Mouse (Mus musculus) thymus, postnatal 25 days (tissue): ENCODE measurements around the gene Cdh13.

ENCODE experiments used
- DNase-seq: peaks from one replicate; pipeline ENCODE4 v3.0.0; 2022

Gene Cdh13

DNA sequence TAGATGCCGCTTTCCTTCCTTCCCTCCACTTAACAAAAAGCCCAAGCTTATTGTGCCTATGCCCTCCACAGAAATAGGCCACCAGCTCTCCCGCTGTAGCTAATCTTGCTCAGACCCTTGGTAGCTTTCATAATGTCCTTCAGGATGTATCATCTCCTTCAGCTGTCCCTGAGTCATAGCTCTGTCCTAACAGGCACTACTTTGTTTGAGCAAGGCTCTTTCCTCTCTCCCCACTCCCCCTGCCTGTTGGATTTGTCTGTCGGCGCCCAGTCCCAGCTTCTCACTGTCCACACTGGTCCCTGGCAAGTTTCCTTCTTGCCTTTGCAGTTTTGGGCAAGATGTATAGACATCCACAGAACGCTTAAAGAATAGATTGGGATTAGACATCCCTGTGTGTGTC lies 100.8 kb downstream of the Cdh13 start:
- DNase-seq = no peak

DNA sequence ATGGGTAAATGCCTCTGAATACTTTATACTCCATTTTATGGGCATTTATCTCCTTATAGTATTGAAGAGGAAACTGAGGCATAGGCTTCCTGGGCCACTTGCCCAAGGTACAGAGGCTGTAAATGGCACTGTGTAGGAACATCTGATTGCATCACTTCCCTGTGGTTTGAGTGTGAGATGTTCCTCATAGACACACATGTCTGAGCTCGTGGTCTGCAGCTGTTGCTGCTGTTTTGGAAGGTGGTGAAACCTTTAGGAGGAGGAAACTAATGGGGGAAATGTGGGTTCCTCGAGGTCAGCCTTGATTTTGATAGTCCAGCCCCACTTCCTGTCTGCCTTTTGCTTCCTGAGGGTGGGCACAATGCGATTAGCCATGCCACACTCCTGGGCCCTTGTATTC lies 105.9 kb downstream of the Cdh13 start:
- DNase-seq = no peak

DNA sequence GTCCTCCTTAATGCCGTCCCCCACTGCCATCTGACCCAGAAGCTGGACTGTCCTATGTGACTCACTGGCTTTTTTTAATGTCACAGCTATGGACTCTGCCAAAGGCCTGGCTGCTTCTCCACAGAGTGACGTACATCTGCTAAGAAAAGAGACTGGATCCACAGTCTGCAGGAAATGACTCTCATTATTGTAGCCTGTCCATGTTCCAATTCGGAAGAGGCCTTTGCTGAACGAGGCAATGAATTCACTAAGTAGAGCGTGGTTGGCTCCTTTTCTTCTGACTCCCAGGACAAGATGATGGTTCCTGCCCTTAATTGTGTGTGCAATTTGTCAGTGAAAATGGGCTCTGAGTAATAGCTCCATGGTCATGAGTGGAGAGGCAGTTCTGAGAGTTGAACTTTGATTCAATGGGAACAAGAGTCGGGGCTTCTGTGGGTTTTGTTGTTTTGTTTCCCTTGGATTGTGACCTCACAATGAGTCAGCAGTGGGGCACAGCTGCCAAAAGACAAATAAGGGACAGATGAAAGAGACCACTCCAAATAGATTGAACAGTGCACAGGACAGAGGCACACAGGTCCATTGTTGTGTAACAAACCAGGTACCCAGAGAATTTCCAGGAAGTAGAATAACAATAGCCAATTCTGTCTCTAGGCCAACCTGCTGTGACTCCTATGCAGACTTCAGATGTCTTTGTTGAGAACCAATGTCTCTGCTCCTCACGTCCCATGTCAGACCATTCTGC lies 110.5 kb downstream of the Cdh13 start:
- DNase-seq = no peak

DNA sequence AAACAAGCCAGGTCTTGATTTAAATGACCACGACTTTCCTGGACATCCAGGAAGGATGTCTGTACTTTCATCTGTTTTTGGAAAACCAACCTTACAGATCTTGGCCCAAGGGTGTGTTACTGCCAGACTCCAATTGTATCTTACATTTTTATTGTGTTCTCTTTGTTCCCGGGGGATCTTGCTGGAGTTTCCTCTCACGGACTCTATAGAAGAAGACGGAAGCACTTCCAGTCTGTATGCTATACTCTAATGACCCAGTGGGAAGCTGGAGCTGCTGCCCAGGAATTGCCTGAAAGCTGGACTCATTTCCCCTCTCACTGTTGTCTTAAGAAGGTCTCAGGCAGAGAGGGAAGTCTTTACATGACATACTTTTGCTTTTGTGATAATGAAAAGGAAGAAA lies 111.6 kb downstream of the Cdh13 start:
- no peak for DNase-seq

DNA sequence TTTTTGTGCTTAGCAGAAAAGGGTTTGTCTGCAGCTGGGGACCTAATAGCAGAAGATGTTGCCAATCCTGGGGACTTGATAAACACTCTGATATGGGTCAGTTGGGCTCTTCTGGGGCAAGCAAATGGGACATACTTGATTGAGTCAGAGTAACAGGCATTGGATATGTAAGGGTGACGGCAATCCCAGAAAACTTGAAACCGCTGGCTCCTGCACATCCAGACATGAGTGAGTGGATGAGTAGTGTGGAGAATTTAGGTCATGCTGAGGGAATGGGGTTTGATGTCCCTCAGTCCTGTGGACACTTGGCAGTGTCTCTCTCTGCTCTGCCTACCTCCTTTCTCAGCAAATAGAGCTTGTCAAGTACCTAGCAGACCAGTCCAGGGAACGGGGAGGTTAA lies 121.3 kb downstream of the Cdh13 start:
- DNase-seq = no peak

DNA sequence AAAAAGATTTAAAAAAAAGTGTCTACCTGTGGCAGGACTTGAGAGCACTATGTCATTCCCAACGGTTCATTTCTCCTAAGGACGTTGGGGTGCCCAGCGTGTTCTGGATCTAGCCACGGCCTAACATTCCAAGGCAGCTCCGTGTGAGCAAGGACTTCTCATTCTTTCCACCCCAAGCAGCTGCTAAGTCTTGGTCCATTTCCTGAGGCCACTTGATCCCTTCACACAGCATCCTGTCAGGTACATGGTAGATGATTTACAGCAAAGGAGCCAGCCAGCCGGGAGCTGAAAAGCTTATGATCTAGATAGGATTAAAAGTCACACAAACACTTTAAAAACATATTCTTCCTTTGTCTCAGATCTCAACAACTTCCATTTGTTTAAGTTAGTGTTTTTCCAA lies 123.8 kb downstream of the Cdh13 start:
- no peak for DNase-seq

DNA sequence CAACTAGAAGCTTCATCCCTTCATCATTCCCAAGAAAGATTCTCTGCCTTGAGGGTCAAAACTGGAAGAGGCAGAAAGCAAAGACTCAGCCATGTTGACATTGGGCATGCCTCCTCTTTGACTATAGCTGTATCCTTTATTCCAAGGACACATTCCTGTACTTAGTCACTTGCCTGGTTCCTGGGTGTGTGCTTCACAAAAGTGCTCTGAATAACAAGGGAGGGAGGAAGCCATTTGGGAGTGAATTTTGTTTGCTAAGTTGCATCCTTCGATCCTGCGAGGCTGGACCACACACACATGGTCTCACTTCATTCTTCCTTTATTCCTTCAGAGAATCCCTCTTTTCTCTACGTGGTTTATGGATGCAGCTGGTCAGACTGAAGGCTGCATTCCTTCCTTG lies 125.9 kb downstream of the Cdh13 start:
- no peak for DNase-seq

DNA sequence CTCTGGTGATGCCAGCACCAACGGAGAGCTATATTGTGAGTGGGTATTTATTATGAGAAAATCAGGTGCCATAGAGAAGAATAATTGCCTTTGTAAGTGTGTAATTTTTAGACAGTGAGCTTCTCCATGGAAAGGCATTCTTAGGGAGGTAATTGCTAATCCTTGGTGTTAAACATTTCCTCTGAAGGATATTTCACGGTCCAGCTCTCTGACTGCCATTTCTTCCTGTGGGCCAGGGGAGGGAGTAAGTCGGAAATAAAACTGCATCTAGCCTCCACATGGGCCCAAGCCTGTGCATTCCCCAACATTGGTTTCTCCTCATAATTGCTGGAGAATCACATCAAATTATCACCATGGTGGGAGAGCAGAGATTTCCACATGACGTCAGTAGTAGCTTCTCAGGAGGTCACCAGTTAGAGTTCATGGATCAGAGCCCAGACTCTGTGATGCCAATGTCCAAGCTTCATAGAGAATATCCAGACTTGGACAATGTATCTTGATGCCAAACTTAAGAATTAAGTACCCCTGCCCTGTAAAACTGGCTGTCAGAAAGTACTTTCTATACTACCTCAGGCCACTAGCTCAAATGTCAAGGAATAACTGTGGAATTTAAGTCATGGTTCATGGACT lies 126.9 kb downstream of the Cdh13 start:
- DNase-seq = no peak

DNA sequence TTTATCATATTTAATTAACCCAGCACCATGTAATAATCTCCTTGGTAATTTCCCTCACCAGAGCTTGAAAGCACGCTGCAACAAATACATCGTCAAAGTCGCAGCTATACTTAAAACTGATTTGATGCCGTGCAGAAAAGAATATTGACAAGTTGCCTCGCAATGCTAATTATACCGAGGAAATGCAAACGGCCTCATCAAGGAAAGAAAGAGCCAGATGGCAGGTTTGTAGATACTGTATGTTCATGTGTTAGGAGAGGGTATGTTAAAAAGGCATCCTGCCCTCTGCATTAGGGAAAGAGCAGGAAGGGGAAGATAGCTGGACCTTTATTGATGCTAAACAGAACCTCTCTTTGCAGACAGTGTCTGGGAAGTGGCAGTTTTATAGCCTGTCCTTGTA lies 132.1 kb downstream of the Cdh13 start:
- no peak for DNase-seq

DNA sequence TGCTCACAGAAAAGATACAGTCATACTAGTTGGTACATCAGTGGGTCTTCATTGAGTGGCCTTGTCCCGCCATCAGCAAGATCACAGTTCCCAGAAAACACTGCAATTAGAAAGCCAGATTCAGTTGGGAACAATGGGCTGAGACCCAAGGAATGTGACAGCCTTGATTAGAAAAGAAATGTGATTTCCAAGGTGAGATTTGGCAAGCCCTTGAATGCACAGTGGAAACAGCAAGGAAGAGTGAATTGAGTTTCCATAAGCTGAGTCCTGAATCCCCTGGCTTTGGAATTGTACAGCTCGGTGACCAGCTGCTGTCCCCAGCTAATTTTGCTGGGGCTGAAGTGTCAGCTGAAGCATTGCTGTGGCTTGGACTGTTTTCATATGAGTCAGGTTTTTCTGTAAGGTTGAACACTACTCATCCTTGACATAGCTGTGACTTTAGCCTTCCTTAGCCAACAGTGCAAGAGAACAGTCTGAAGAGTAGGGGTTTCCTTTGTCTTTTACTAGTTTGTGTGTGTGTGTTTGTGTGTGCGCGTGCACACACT lies 133.3 kb downstream of the Cdh13 start:
- no peak for DNase-seq

DNA sequence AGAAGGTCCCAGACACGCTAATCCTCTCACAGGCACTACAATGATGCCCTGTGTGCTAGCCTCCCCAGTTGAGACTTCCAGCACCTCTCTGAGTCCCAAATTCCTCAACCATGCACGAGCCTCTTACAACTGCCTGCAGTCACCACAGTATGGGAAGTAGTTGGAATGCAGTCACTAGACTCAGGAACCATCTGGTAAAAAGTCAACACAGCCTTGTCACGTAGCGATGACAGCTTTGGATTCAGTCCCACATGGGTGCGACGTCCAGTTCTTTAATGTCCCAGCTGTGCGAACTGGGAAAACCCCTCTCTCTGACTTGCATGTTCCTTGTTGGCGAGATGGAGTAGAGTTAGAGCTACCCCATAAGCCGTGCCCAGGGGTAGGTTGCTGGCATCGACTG lies 139.1 kb downstream of the Cdh13 start:
- no peak for DNase-seq

DNA sequence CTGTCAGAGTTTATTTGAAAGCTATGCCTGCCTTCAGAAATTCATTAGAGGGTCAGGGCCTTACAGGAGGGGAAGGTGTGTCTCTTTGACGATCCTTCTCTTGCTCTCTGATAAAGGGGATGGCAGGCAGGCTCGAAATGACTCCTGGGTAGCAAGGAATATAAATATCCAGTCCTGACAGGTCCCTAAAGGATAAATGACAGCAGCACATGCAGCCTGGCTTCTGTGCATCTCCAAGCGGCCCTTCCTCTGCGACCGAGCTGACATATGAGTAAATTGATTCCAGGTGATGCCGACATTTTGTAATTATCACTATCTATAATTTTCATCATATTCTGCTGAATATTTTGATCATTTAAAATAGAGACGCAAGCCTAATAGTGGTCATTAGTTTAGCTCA lies 145.4 kb downstream of the Cdh13 start:
- DNase-seq = no peak

DNA sequence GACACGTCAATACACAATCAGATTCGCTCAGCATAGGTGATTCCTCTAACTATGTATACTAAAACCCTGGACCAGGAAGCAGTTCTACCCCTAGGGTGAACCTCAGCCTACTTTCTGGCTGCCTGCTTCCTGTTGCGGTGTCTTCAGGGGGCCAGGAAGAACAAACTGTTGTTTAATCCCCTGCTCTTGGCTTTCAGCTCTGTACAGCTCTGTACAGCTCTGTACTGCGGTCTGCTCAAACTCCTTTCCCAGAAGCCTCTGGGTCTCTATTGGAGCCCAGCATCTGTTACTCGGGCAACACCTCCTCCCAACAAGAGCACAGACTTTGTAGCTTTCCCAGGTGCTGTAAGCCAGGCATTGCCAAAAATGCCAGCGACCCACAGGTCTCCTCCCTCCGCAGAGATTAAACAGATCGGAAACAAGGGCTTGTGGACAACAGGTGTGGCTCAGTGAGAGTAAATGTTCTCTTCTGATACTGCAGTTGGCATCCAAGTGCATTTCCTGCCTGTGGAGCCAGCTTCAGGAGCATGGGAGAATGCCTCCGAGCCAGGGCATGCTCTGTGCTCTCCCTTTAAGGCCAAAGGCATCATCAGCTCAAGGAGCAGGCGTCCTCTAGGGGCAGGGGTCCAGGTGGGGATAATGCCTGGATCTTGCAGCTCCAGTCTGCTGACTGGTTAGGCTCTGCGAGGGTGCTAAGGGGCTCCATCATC lies 148.4 kb downstream of the Cdh13 start:
- DNase-seq = no peak

DNA sequence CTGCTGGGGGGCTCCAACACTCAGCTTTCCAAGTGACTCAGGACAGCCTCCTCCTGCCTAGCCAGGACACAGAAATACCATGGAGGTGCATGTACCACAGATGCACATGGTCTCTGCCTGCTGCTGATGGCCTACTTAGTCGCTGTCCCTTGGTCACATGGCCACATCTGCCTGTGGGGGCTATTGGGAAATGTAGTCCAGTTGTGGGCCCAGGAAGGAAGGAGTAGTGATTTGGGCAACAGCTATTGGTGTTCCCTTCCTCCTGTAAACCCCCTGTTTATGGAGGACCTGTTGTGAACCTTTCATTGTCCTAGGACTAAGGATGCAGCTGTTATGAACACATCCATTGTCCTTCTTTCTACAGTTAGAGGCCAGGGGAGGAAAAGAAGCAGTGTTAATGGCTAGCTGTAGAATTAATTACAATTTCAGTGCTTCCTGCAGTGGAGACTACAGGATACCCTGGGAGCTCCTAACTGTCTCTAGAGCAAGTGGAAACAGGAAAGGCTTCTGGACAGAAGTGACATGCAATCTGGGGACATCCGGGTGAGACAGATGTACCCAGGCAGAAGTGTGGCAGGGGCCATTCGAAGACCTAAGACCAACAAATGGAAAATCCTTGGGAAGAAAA lies 150.1 kb downstream of the Cdh13 start:
- DNase-seq = no peak

DNA sequence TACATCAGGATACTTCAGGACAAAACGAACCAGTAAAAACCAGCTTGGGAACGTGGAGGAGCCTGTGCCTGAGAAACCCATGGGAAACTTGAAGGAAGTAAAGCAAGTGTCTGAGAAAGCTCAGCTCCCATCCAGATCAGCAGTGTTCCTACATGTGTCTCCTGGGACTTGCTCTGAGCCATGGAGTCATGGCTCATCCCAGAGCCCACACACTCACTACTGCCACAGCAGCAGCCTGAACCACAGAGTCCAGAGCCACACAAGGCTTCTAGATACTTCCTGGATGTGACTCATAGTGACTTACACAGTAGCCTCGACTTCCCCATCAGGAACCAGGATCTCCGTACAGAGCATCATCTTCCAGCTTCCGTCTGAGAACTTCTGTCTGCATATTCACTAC lies 153.2 kb downstream of the Cdh13 start:
- DNase-seq = no peak

DNA sequence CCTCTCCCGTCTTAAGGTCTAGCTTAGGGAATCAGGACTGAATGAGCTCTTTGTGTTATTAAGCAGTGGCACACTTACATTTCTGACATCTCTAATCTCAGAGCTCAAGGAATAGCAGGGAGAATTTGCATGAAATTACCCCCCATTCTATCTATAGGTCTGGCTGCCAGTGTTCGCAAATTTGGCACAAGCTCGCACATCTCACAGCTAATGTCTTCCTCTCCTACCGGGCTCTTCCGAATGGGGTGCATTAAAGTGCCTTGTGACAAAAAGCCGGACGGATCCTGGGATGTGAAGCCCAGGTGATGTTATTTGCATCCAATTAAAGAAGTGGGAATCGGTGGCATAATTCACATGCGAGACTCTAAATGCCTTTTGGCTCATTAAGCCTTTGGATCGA lies 153.6 kb downstream of the Cdh13 start:
- DNase-seq = no peak

DNA sequence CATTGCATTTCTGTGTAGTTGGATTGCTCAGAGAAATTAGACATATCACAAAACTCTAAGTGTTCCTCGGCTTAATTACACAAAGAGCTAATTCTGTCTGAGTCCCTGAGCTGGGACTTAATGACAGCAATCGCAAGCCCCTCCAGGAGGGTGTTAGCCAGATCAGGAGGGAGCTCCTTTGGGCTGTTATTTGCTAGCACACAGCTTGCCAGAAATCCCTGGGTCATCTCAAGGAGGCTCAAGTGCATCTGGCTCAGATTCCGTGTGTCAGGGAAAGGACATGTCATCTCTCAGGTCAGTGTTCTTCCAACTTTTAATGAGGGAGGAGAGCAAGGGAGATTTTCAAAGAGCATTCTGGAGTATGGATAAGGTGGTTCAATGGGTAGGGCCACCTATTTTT lies 154.3 kb downstream of the Cdh13 start:
- DNase-seq = no peak

DNA sequence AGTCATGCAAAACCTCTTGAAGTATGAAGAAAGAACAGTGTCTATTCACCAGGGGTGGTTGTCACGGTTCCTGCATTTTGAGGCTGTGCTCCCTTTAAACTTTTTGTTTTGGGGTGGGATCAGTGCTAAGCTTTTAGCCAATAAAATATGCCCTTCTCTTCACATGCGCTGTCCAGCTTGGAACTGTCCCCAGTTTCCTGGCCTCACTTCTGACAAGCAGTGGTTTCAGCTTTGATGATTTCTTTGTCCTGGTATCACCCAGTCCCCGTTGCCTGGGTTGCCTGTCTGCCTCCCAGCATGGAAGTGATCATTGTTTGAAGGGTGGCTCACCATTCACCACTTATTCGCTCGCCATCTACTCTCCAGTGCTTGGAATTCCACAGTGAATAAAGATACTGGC lies 156.3 kb downstream of the Cdh13 start:
- no peak for DNase-seq

DNA sequence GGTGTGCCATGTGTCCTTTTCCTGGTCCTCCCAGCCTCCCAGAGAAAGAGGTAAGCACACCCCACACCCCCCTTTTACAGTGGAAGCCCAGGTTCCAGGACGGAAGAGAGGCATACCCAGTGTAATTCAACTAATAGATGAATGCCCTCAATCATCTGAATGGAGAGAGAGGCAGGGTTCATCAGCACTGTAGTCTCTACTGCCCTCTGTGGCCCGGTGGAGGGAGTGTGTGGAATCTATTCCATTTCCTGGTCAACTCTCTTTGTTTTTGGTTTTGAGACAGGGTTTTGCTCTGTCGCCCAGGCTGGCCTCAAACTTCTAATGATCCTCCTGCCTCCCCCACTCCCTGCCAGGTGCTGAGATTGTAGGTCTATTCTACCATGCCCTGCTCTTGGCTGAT lies 159.8 kb downstream of the Cdh13 start:
- no peak for DNase-seq

DNA sequence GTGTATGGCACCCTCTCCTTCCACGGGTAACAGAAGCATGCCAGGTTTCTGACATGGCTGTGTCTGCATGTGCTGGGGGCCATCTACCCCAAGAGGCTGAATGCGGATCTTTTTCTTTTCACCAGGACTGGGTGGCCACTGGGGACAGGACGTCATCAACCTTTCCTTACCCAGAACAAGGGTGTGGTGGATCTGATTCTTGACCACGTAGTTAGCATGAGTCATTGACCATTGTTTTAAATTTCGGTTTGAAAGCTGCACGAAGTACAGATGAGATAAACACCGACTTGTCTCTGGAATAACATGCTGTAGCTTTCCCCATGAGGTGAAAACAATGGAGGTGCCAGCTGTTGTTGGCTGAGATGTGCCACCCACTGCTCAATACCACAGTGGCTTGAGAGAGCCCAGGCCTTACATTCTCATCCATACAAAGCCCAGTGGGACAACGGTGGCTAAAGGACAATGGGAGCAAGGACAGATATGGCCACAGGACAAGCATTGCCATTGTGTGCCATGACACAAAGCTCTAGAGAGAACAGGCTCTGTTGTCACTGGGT lies 161.2 kb downstream of the Cdh13 start:
- DNase-seq = no peak

DNA sequence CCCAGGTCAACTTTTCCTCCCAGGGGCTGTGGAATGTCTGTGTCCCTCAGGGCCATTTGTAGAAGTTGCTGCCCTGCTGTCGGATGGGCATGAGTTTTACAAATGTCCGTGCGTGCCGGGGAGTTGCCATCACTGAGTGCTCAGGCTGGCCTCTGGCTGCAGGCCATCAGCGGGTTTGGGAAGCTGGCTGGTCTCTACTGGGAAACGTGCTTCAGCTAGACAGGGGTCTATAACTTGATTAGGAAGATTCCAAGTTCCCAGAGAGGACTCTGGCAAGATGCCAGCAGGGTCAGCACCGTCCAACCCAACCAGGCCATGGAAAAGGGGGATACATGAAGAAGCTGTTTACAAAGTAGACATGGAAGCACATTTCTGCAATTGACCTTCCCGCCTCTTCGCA lies 163.0 kb downstream of the Cdh13 start:
- no peak for DNase-seq

DNA sequence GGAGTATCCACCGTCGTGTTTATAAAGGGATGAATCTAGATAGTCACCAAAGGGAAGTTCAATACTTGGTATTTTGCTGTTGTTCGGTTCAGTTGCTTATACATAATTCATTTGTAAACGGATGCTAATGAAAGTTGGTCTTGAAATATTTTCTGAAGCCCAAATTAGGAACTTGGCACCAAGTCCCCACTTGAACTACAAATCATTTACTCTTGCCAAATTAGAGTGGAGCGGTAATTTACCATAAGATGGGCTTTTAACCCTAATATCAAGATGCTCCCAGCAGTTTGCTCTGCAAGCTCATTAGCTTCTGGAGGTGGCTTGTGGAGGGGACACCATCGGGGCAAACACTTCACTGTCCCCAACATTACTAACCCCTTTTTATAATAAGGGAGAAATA lies 164.5 kb downstream of the Cdh13 start:
- no peak for DNase-seq

DNA sequence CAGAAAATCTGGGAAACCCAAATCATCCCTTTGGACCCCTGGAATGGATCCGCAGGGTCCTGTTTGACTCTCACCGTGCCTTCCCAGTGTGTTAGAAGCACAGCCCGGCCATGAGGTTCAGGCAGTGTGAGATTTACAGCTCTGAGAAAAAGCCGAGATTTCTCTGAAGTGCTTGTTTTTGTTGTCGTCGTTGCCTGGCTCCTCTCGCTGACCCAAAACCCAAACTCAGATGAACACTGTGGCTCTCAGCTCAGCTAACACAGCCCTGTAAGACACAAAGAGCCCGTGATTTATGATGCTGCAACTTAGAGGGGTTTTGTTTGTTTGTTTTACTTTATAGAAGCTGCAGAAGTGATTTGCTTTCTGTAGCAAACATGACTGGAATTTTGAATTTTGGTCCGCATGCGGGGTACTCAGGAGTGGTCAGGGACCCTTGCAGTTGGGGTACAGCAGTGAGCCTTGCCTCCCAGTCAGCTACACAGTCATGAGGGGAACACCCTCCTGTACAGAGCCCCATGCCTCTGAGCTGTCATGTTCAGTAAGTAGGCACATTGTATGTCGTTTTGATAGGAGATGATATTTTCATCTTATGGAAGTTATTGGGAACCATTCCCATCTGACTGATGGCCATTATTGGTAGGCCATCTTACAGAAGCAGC lies 169.0 kb downstream of the Cdh13 start:
- no peak for DNase-seq
